In the genomic region with DNA sequence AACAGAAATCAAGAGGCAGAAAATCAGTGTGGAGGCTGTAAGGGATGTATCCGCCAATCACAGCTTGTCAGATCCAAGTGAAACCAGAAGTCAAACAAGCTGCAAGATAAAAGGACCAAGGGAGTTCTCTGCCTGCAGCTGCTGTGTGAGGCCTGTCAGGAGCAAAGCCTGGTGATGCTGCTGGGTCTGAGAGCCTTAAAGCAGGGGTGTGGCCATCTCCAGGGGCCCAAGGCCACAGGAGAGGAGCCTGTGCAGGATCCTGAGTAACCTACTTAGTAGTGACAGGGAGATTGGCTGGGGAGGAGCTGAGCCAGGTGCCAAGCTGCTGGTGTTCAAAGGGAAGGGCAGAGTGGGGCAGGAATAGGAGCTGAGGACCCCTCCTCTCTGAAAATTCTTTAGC, we compare ENCODE assay signal across 16 mouse cellular contexts.
"Had no signal": no experiment of that assay in that cellular context is flagged by ENCODE, and none has a peak within 500 bp of the region (broad histone marks: within the 10 kb centered on the region; RNA-seq: fewer than 3 reads in every experiment).

No protein-coding gene starts in this region.

- H3K36me3 ChIP-seq: midbrain, embryonic 10.5 days; midbrain, embryonic 13.5 days; neural tube, embryonic 13.5 days; neural tube, embryonic 15.5 days had no signal

- H3K9ac ChIP-seq: lung, embryonic 14.5 days; midbrain, embryonic 13.5 days; neural tube, embryonic 13.5 days; neural tube, embryonic 15.5 days had no signal

- DNase-seq: lung, adult 18-20 months; lung, embryonic 14.5 days; lung, postnatal 10 days; lung, postnatal 4 days; right cerebral cortex, adult 18-20 months; right cerebral cortex, postnatal 25 days; right cerebral cortex, postnatal 4 days; spleen, adult 18-20 months; thymus, adult 18-20 months; thymus, postnatal 14 days; thymus, postnatal 36 days had no signal

- H3K9me3 ChIP-seq: midbrain, embryonic 10.5 days; midbrain, embryonic 13.5 days; neural tube, embryonic 13.5 days; neural tube, embryonic 15.5 days had no signal

- H3K27me3 ChIP-seq: midbrain, embryonic 13.5 days; neural tube, embryonic 13.5 days; neural tube, embryonic 15.5 days had no signal

- H3K27ac ChIP-seq: midbrain, embryonic 10.5 days; midbrain, embryonic 13.5 days; neural tube, embryonic 13.5 days; neural tube, embryonic 15.5 days had no signal

- H3K4me3 ChIP-seq: midbrain, embryonic 10.5 days; midbrain, embryonic 13.5 days; myocyte; neural tube, embryonic 13.5 days; neural tube, embryonic 15.5 days had no signal

- H3K4me2 ChIP-seq: lung, embryonic 14.5 days; midbrain, embryonic 13.5 days; neural tube, embryonic 13.5 days; neural tube, embryonic 15.5 days had no signal

- ATAC-seq: midbrain, embryonic 13.5 days had no signal
